In genomic region chr15:7263822-7264221, GRCm38 (mm10) we compare ENCODE assay signal across 9 mouse cellular contexts.
DNase-seq lines count a peak whose midpoint lies in the region; ATAC-seq and TF ChIP-seq lines count a peak whose summit lies in the region.
"Had no signal": no experiment of that assay in that cellular context is flagged by ENCODE, and none has a peak within 500 bp of the region (broad histone marks: within the 10 kb centered on the region; RNA-seq: fewer than 3 reads in every experiment).

No protein-coding gene starts in this region.

- H3K4me2 ChIP-seq in embryonic facial prominence, embryonic 14.5 days (ENCODE audit: low read depth, low read length), result no peak overlapping the region
- no peak overlapping the region for H3K4me2 ChIP-seq in kidney, postnatal 0 days (ENCODE audit: low read length)
- H3K4me2 ChIP-seq in liver, embryonic 13.5 days, result no peak overlapping the region
- H3K4me2 ChIP-seq: heart, embryonic 13.5 days had no signal

- no peak overlapping the region for H3K27ac ChIP-seq in embryonic facial prominence, embryonic 14.5 days (replicated peaks; ENCODE audit: low read depth, low read length)
- H3K27ac ChIP-seq in kidney, postnatal 0 days, result no peak overlapping the region
- H3K27ac ChIP-seq in liver, embryonic 13.5 days, result no peak overlapping the region
- H3K27ac ChIP-seq: heart, embryonic 13.5 days had no signal

- peak; percentile 96 for TF ChIP-seq CTCF in kidney, postnatal 0 days (IDR thresholded peaks at IDR 0.05; ENCODE audit: low read depth)

- no peaks in the 10 kb centered on the region for H3K4me1 ChIP-seq in embryonic facial prominence, embryonic 14.5 days (ENCODE audit: control insufficient read depth, insufficient read depth, low read length)
- no peaks in the 10 kb centered on the region for H3K4me1 ChIP-seq in kidney, postnatal 0 days (replicated peaks; ENCODE audit: insufficient read depth, low read length)
- no peaks in the 10 kb centered on the region for H3K4me1 ChIP-seq in liver, embryonic 13.5 days (replicated peaks)
- H3K4me1 ChIP-seq: heart, embryonic 13.5 days had no signal

- H3K9me3 ChIP-seq in embryonic facial prominence, embryonic 14.5 days (ENCODE audit: control insufficient read depth, low read length), result no peaks in the 10 kb centered on the region
- H3K9me3 ChIP-seq in kidney, postnatal 0 days (replicated peaks; ENCODE audit: low read length), result no peaks in the 10 kb centered on the region
- H3K9me3 ChIP-seq in liver, embryonic 13.5 days (replicated peaks), result no peaks in the 10 kb centered on the region
- H3K9me3 ChIP-seq: heart, embryonic 13.5 days had no signal

- H3K27me3 ChIP-seq in embryonic facial prominence, embryonic 14.5 days (replicated peaks; ENCODE audit: control insufficient read depth, insufficient read depth, low read length), result no peaks in the 10 kb centered on the region
- no peaks in the 10 kb centered on the region for H3K27me3 ChIP-seq in kidney, postnatal 0 days (ENCODE audit: insufficient read depth, low read length)
- H3K27me3 ChIP-seq in liver, embryonic 13.5 days, result no peaks in the 10 kb centered on the region
- H3K27me3 ChIP-seq: heart, embryonic 13.5 days had no signal

- no peak overlapping the region for H3K4me3 ChIP-seq in embryonic facial prominence, embryonic 14.5 days (ENCODE audit: low read depth, low read length)
- no peak overlapping the region for H3K4me3 ChIP-seq in kidney, postnatal 0 days (replicated peaks; ENCODE audit: low read depth, low read length)
- H3K4me3 ChIP-seq in liver, embryonic 13.5 days (replicated peaks), result no peak overlapping the region
- H3K4me3 ChIP-seq: heart, embryonic 13.5 days had no signal

- peak; percentile 76; the same call in 1 of the 2 replicates for ATAC-seq in embryonic facial prominence, embryonic 14.5 days (ENCODE audit: low read depth)
- peak; percentile 73; the same call in 1 of the 2 replicates for ATAC-seq in kidney, postnatal 0 days (replicated peaks; ENCODE audit: low FRiP score, low read depth)
- ATAC-seq in liver, embryonic 13.5 days (ENCODE audit: low read depth), result 0 out of 2 replicates have a peak, but pooled peaks have one; percentile 53
- peak; percentile 36; the same call in 1 of the 2 replicates for ATAC-seq in neutrophil, adult 5-6 weeks (ENCODE audit: extremely low read depth, insufficient number of reproducible peaks, low FRiP score, poor library complexity, severe bottlenecking)

- no peak overlapping the region for H3K9ac ChIP-seq in embryonic facial prominence, embryonic 14.5 days (ENCODE audit: low read depth, low read length)
- H3K9ac ChIP-seq in kidney, postnatal 0 days (ENCODE audit: low read depth, low read length), result no peak overlapping the region
- H3K9ac ChIP-seq in liver, embryonic 13.5 days, result no peak overlapping the region
- H3K9ac ChIP-seq: heart, embryonic 13.5 days had no signal

- 6% methylated on average over 3 of the region's 3 CpGs for WGBS in embryonic facial prominence, embryonic 14.5 days
- WGBS in kidney, postnatal 0 days, result 17% methylated on average over 3 of the region's 3 CpGs
- WGBS in liver, embryonic 13.5 days (ENCODE audit: insufficient replicate concordance), result 10% methylated on average over 3 of the region's 3 CpGs

- peak; percentile 33 for DNase-seq in CD4-positive helper T cell, adult 2 months (ENCODE audit: low read depth, low spot score)
- peak; percentile 50 to 67 for DNase-seq in adrenal gland, postnatal 4 days (ENCODE audit: low spot score in 2 of 2)
- peak; percentile 85 for DNase-seq in embryonic facial prominence, embryonic 14.5 days (ENCODE audit: low spot score)
- peak; percentile 70 for DNase-seq in heart, adult 9 months (ENCODE audit: low spot score in 2 of 2)
- peak; percentile 89 for DNase-seq in kidney, postnatal 0 days (ENCODE audit: low spot score)
- peak; percentile 37 for DNase-seq in liver, embryonic 13.5 days
- peak; percentile 12 to 14 for DNase-seq in thymus, adult 18-20 months

- no peaks in the 10 kb centered on the region for H3K36me3 ChIP-seq in embryonic facial prominence, embryonic 14.5 days (ENCODE audit: control insufficient read depth, insufficient read depth, low read length)
- no peaks in the 10 kb centered on the region for H3K36me3 ChIP-seq in kidney, postnatal 0 days (ENCODE audit: insufficient read depth, low read length)
- H3K36me3 ChIP-seq in liver, embryonic 13.5 days, result no peaks in the 10 kb centered on the region
- H3K36me3 ChIP-seq: heart, embryonic 13.5 days had no signal

Comparison
In these comparisons a context has a peak if more than half of its experiments do, and no peak if none do; other contexts are left out.
1. DNase-seq: peak in every context shown above with its lines; median percentile 89 in kidney, postnatal 0 days; 85 in embryonic facial prominence, embryonic 14.5 days; 70 in heart, adult 9 months; 58 in adrenal gland, postnatal 4 days; 37 in liver, embryonic 13.5 days; 33 in CD4-positive helper T cell, adult 2 months; 13 in thymus, adult 18-20 months.